Mouse (Mus musculus): ENCODE data around the gene Luc7l2. TPM values are rescaled to one million over a fixed set of nuclear protein-coding genes. Genes with fewer than 3 reads are reported as not detected.

The Luc7l2 gene
- 45.0 and 54.3 TPM in 2 replicates for total RNA-seq (2014; rRNA removed)
- polyA plus RNA-seq (2015; fragmentation: Nextera tagmentation; extraction: Ambion mirVana): 36.7 and 44.4 TPM in 2 replicates

- TF ChIP-seq CTCF (IDR thresholded peaks at IDR 0.05; ENCODE audit: low read depth): peak; percentile 8; the same call in 1 of the 2 replicates
- H3K4me2 ChIP-seq (ENCODE audit: low read depth, low read length): peak within 1 kb of the TSS; percentile 62
- WGBS: 1% methylated on average over 78 of the region's 98 CpGs
- no peaks in the 10 kb centered on the region for H3K36me3 ChIP-seq (ENCODE audit: insufficient read depth, low read length)
- H3K9me3 ChIP-seq (ENCODE audit: low read length): no peaks in the 10 kb centered on the region
- peak within 1 kb of the TSS; percentile 99 for H3K27ac ChIP-seq
- no peaks in the 10 kb centered on the region; the same call in 1 of the 2 replicates for H3K4me1 ChIP-seq (ENCODE audit: insufficient read depth, low read length)
- H3K9ac ChIP-seq (replicated peaks; ENCODE audit: low read length): peak within 1 kb of the TSS; percentile 87
- peak within 1 kb of the TSS; percentile 74 for H3K4me3 ChIP-seq (ENCODE audit: low read length)
- DNase-seq (ENCODE audit: low spot score) (peak; percentile 100), ATAC-seq (peak; percentile 91)
- no peaks in the 10 kb centered on the region for H3K27me3 ChIP-seq (ENCODE audit: insufficient read depth, low read length)
These were observed at the start of gene Luc7l2 for GRCm38 (mm10) chr6:38551062-38551988. Gene Luc7l2 (plus strand): TSS chr6:38551334.

- no peak for ATAC-seq
- WGBS: 97% methylated on average over 1 of the region's 1 CpGs
- no peak for TF ChIP-seq CTCF (IDR thresholded peaks at IDR 0.05; ENCODE audit: low read depth)
These were observed 39.0 kb upstream of the Luc7l2 start for GRCm38 (mm10) chr6:38512096-38512495.

GRCm38 (mm10) chr6:38512830-38513229, 38.3 kb upstream of the Luc7l2 start:
- Histone ChIP-seq H3K4me1 (ENCODE audit: insufficient read depth, low read length) (no peaks in the 10 kb centered on the region), H3K27me3 (ENCODE audit: insufficient read depth, low read length) (no peaks in the 10 kb centered on the region), H3K4me2 (ENCODE audit: low read depth, low read length) (no peak overlapping the region), H3K36me3 (ENCODE audit: insufficient read depth, low read length) (no peaks in the 10 kb centered on the region), H3K4me3 (ENCODE audit: low read length) (no peak overlapping the region), H3K27ac (no peak overlapping the region), H3K9me3 (ENCODE audit: low read length) (no peaks in the 10 kb centered on the region), H3K9ac (replicated peaks; ENCODE audit: low read length) (no peak overlapping the region)
- ATAC-seq (no peak), DNase-seq (ENCODE audit: low spot score) (no peak)
- no peak for TF ChIP-seq CTCF (IDR thresholded peaks at IDR 0.05; ENCODE audit: low read depth)

More at GRCm38 (mm10) chr6:38512096-38512495, 39.0 kb upstream of the Luc7l2 start:
- Histone ChIP-seq H3K9ac (replicated peaks; ENCODE audit: low read length) (no peak overlapping the region), H3K4me2 (ENCODE audit: low read depth, low read length) (no peak overlapping the region), H3K27ac (no peak overlapping the region), H3K27me3 (ENCODE audit: insufficient read depth, low read length) (no peaks in the 10 kb centered on the region), H3K36me3 (ENCODE audit: insufficient read depth, low read length) (no peaks in the 10 kb centered on the region), H3K4me1 (ENCODE audit: insufficient read depth, low read length) (no peaks in the 10 kb centered on the region), H3K4me3 (ENCODE audit: low read length) (no peak overlapping the region), H3K9me3 (ENCODE audit: low read length) (no peaks in the 10 kb centered on the region)
- DNase-seq (ENCODE audit: low spot score): no peak

- no peak for ATAC-seq
- Histone ChIP-seq H3K4me3 (ENCODE audit: low read length) (no peak overlapping the region), H3K27me3 (ENCODE audit: insufficient read depth, low read length) (no peaks in the 10 kb centered on the region), H3K36me3 (ENCODE audit: insufficient read depth, low read length) (no peaks in the 10 kb centered on the region), H3K27ac (no peak overlapping the region), H3K9ac (replicated peaks; ENCODE audit: low read length) (no peak overlapping the region), H3K4me1 (ENCODE audit: insufficient read depth, low read length) (no peaks in the 10 kb centered on the region), H3K9me3 (ENCODE audit: low read length) (no peaks in the 10 kb centered on the region), H3K4me2 (ENCODE audit: low read depth, low read length) (no peak overlapping the region)
- no peak for TF ChIP-seq CTCF (IDR thresholded peaks at IDR 0.05; ENCODE audit: low read depth)
- 96% methylated on average over 4 of the region's 4 CpGs for WGBS
- DNase-seq (ENCODE audit: low spot score): no peak
These were observed 35.9 kb upstream of the Luc7l2 start for GRCm38 (mm10) chr6:38515201-38515600.

GRCm38 (mm10) chr6:38523851-38524250, 27.3 kb upstream of the Luc7l2 start:
- TF ChIP-seq CTCF (IDR thresholded peaks at IDR 0.05; ENCODE audit: low read depth): no peak
- Histone ChIP-seq H3K4me1 (ENCODE audit: insufficient read depth, low read length) (no peaks in the 10 kb centered on the region), H3K4me2 (ENCODE audit: low read depth, low read length) (no peak overlapping the region), H3K27me3 (ENCODE audit: insufficient read depth, low read length) (no peaks in the 10 kb centered on the region), H3K4me3 (ENCODE audit: low read length) (no peak overlapping the region), H3K9ac (replicated peaks; ENCODE audit: low read length) (no peak overlapping the region), H3K36me3 (ENCODE audit: insufficient read depth, low read length) (no peaks in the 10 kb centered on the region; the same call in 1 of the 2 replicates), H3K27ac (no peak overlapping the region), H3K9me3 (ENCODE audit: low read length) (no peaks in the 10 kb centered on the region)
- ATAC-seq (no peak), DNase-seq (ENCODE audit: low spot score) (no peak)
- whole genome bisulfite sequencing: 38% methylated on average over 8 of the region's 8 CpGs

- ATAC-seq: no peak
- WGBS: 64% methylated on average over 5 of the region's 5 CpGs
- no peak overlapping the region for H3K9ac ChIP-seq (replicated peaks; ENCODE audit: low read length)
These were observed 19.8 kb upstream of the Luc7l2 start for GRCm38 (mm10) chr6:38531211-38531820.

More at GRCm38 (mm10) chr6:38531211-38531820, 19.8 kb upstream of the Luc7l2 start:
- H3K4me1 ChIP-seq (ENCODE audit: insufficient read depth, low read length): 0 out of 2 replicates have a peak, but pooled peaks cover 3% of the 10 kb centered on the region
- H3K27ac ChIP-seq: no peak overlapping the region
- peak; percentile 43 for DNase-seq (ENCODE audit: low spot score)
- H3K4me2 ChIP-seq (ENCODE audit: low read depth, low read length): no peak overlapping the region
- no peak overlapping the region for H3K4me3 ChIP-seq (ENCODE audit: low read length)
- H3K27me3 ChIP-seq (ENCODE audit: insufficient read depth, low read length): no peaks in the 10 kb centered on the region
- no peaks in the 10 kb centered on the region for H3K36me3 ChIP-seq (ENCODE audit: insufficient read depth, low read length)
- H3K9me3 ChIP-seq (ENCODE audit: low read length): no peaks in the 10 kb centered on the region
- TF ChIP-seq CTCF (IDR thresholded peaks at IDR 0.05; ENCODE audit: low read depth): peak; percentile 65
